Mouse (Mus musculus): ENCODE measurements around the gene Sox15. TPM values are rescaled to one million over a fixed set of nuclear protein-coding genes. Genes with fewer than 3 reads are reported as not detected.
A peak's percentile ranks its signal among the peaks of the same experiment; 100 is the strongest.
"Not testable (repeated sequence)": the region's sequence is repeated elsewhere in the genome, so short reads cannot be mapped to it uniquely, and the experiment has no call there.

Gene Sox15
- not detected in 2 replicates for polyA plus RNA-seq (2016; fragmentation: Nextera tagmentation; extraction: Ambion mirVana)

- H3K4me3 ChIP-seq: no peak within 1 kb of the TSS
- peaks cover 9% of the 10 kb centered on the region for H3K4me1 ChIP-seq
These were observed at the start of gene Sox15 for GRCm38 (mm10) chr11:69655264-69656064. Gene Sox15, plus strand, starts transcription at chr11:69655314.

GRCm38 (mm10) chr11:69605726-69606490, 49.2 kb upstream of the Sox15 start, which contains the start of gene Atp1b2:
Gene Atp1b2, minus strand, starts transcription at chr11:69605942.
- Histone ChIP-seq H3K4me2 (replicated peaks) (peak within 1 kb of the TSS; percentile 100), H3K27ac (replicated peaks) (peak within 1 kb of the TSS; percentile 49), H3K36me3 (no peaks in the 10 kb centered on the region), H3K9ac (replicated peaks) (peak within 1 kb of the TSS; percentile 73), H3K9me3 (no peaks in the 10 kb centered on the region), H3K4me1 (peaks cover 14% of the 10 kb centered on the region), H3K4me3 (peak within 1 kb of the TSS; percentile 66), H3K27me3 (peaks cover 14% of the 10 kb centered on the region)
- ATAC-seq (ENCODE audit: low FRiP score, low read depth): peak; percentile 83
- whole genome bisulfite sequencing: 3% methylated on average over 30 of the region's 32 CpGs

More at GRCm38 (mm10) chr11:69655264-69656064, at the start of gene Sox15:
- H3K27ac ChIP-seq (replicated peaks): peak within 1 kb of the TSS; percentile 39; the same call in 1 of the 2 replicates
- H3K27me3 ChIP-seq: no peaks in the 10 kb centered on the region
- WGBS: 25% methylated on average over 34 of the region's 34 CpGs
- no peaks in the 10 kb centered on the region for H3K9me3 ChIP-seq
- H3K4me2 ChIP-seq (replicated peaks): no peak within 1 kb of the TSS
- peaks cover 75% of the 10 kb centered on the region for H3K36me3 ChIP-seq
- ATAC-seq (ENCODE audit: low FRiP score, low read depth): peak; percentile 59; the same call in 1 of the 2 replicates
- H3K9ac ChIP-seq (replicated peaks): no peak within 1 kb of the TSS

GRCm38 (mm10) chr11:69606491-69606795, 48.7 kb upstream of the Sox15 start:
- Histone ChIP-seq H3K4me3 (peak overlapping the region; percentile 66), H3K9me3 (no peaks in the 10 kb centered on the region), H3K4me1 (peaks cover 13% of the 10 kb centered on the region), H3K27me3 (peaks cover 14% of the 10 kb centered on the region), H3K4me2 (replicated peaks) (peak overlapping the region; percentile 100), H3K36me3 (no peaks in the 10 kb centered on the region), H3K27ac (replicated peaks) (no peak overlapping the region), H3K9ac (replicated peaks) (no peak overlapping the region)
- 74% methylated on average over 2 of the region's 2 CpGs for WGBS
- 0 out of 2 replicates have a peak, but pooled peaks have one; percentile 21 for ATAC-seq (ENCODE audit: low FRiP score, low read depth)

GRCm38 (mm10) chr11:69606832-69607231, 48.3 kb upstream of the Sox15 start:
- Histone ChIP-seq H3K36me3 (no peaks in the 10 kb centered on the region), H3K27ac (replicated peaks) (no peak overlapping the region), H3K9me3 (no peaks in the 10 kb centered on the region), H3K4me2 (replicated peaks) (no peak overlapping the region), H3K27me3 (peaks cover 14% of the 10 kb centered on the region), H3K4me3 (no peak overlapping the region), H3K4me1 (peaks cover 13% of the 10 kb centered on the region), H3K9ac (replicated peaks) (no peak overlapping the region)
- ATAC-seq (ENCODE audit: low FRiP score, low read depth): no peak
- 74% methylated on average over 2 of the region's 2 CpGs for WGBS

- H3K9me3 ChIP-seq: no peaks in the 10 kb centered on the region
- H3K4me1 ChIP-seq: peaks cover 15% of the 10 kb centered on the region
- no peaks in the 10 kb centered on the region for H3K36me3 ChIP-seq
- ATAC-seq (ENCODE audit: low FRiP score, low read depth): no peak
- H3K4me3 ChIP-seq: no peak overlapping the region
- 84% methylated on average over 3 of the region's 3 CpGs for WGBS
- H3K27ac ChIP-seq (replicated peaks): no peak overlapping the region
- peaks cover 13% of the 10 kb centered on the region for H3K27me3 ChIP-seq
- no peak overlapping the region for H3K4me2 ChIP-seq (replicated peaks)
- H3K9ac ChIP-seq (replicated peaks): no peak overlapping the region
These were observed 46.6 kb upstream of the Sox15 start for GRCm38 (mm10) chr11:69608525-69608924.

GRCm38 (mm10) chr11:69609416-69609815, 45.7 kb upstream of the Sox15 start:
- Histone ChIP-seq H3K9ac (replicated peaks) (no peak overlapping the region), H3K4me3 (no peak overlapping the region), H3K4me2 (replicated peaks) (no peak overlapping the region), H3K27me3 (peaks cover 4% of the 10 kb centered on the region; the same call in 1 of the 2 replicates), H3K27ac (replicated peaks) (no peak overlapping the region), H3K36me3 (no peaks in the 10 kb centered on the region), H3K9me3 (no peaks in the 10 kb centered on the region), H3K4me1 (peaks cover 15% of the 10 kb centered on the region)
- 63% methylated on average over 7 of the region's 7 CpGs for WGBS
- no peak for ATAC-seq (ENCODE audit: low FRiP score, low read depth)

GRCm38 (mm10) chr11:69610899-69611298, 44.2 kb upstream of the Sox15 start:
- peaks cover 4% of the 10 kb centered on the region for H3K4me1 ChIP-seq
- H3K4me3 ChIP-seq: no peak overlapping the region
- H3K36me3 ChIP-seq: no peaks in the 10 kb centered on the region
- no peak for ATAC-seq (ENCODE audit: low FRiP score, low read depth)
- H3K4me2 ChIP-seq (replicated peaks): no peak overlapping the region
- peaks cover 8% of the 10 kb centered on the region; the same call in 1 of the 2 replicates for H3K27me3 ChIP-seq
- 66% methylated on average over 4 of the region's 4 CpGs for WGBS
- H3K9me3 ChIP-seq: no peaks in the 10 kb centered on the region
- no peak overlapping the region for H3K27ac ChIP-seq (replicated peaks)
- H3K9ac ChIP-seq (replicated peaks): no peak overlapping the region

GRCm38 (mm10) chr11:69613553-69614256, 41.4 kb upstream of the Sox15 start:
- H3K27me3 ChIP-seq: peaks cover 26% of the 10 kb centered on the region
- peak overlapping the region; percentile 18 for H3K4me2 ChIP-seq (replicated peaks)
- ATAC-seq (ENCODE audit: low FRiP score, low read depth): no peak
- H3K9me3 ChIP-seq: no peaks in the 10 kb centered on the region
- H3K27ac ChIP-seq (replicated peaks): no peak overlapping the region
- 6% methylated on average over 19 of the region's 19 CpGs for WGBS
- H3K4me3 ChIP-seq: no peak overlapping the region
- H3K4me1 ChIP-seq: peaks cover 4% of the 10 kb centered on the region
- no peak overlapping the region for H3K9ac ChIP-seq (replicated peaks)
- no peaks in the 10 kb centered on the region for H3K36me3 ChIP-seq

GRCm38 (mm10) chr11:69614257-69614588, 40.9 kb upstream of the Sox15 start:
- H3K36me3 ChIP-seq; H3K4me2 ChIP-seq (replicated peaks); H3K9ac ChIP-seq (replicated peaks); ATAC-seq (ENCODE audit: low FRiP score, low read depth); H3K4me3 ChIP-seq; H3K4me1 ChIP-seq; H3K9me3 ChIP-seq; H3K27ac ChIP-seq (replicated peaks): not testable (repeated sequence)
- peaks cover 24% of the 10 kb centered on the region for H3K27me3 ChIP-seq
- WGBS: 57% methylated on average over 11 of the region's 11 CpGs

GRCm38 (mm10) chr11:69616781-69617180, 38.3 kb upstream of the Sox15 start:
- no peak overlapping the region; the same call in 1 of the 2 replicates for H3K9ac ChIP-seq (replicated peaks)
- 49% methylated on average over 10 of the region's 10 CpGs for WGBS

GRCm38 (mm10) chr11:69617805-69618204, 37.3 kb upstream of the Sox15 start, which contains the start of gene Shbg:
Gene Shbg, minus strand, starts transcription at chr11:69617905.
- ATAC-seq (ENCODE audit: low FRiP score, low read depth): no peak
- H3K9ac ChIP-seq (replicated peaks): no peak within 1 kb of the TSS; the same call in 1 of the 2 replicates
- peaks cover 24% of the 10 kb centered on the region for H3K27me3 ChIP-seq
- WGBS: 70% methylated on average over 5 of the region's 5 CpGs
- no peak within 1 kb of the TSS for H3K4me3 ChIP-seq
- H3K36me3 ChIP-seq: no peaks in the 10 kb centered on the region
- peaks cover 18% of the 10 kb centered on the region for H3K4me1 ChIP-seq
- H3K27ac ChIP-seq (replicated peaks): no peak within 1 kb of the TSS
- no peak within 1 kb of the TSS for H3K4me2 ChIP-seq (replicated peaks)
- H3K9me3 ChIP-seq: no peaks in the 10 kb centered on the region

More at GRCm38 (mm10) chr11:69616781-69617180, 38.3 kb upstream of the Sox15 start:
- no peak overlapping the region for H3K27ac ChIP-seq (replicated peaks)
- no peak overlapping the region for H3K4me3 ChIP-seq
- H3K9me3 ChIP-seq: no peaks in the 10 kb centered on the region
- peaks cover 24% of the 10 kb centered on the region for H3K27me3 ChIP-seq
- ATAC-seq (ENCODE audit: low FRiP score, low read depth): no peak
- no peak overlapping the region for H3K4me2 ChIP-seq (replicated peaks)
- peaks cover 8% of the 10 kb centered on the region for H3K4me1 ChIP-seq
- no peaks in the 10 kb centered on the region for H3K36me3 ChIP-seq
